Mouse (Mus musculus) forebrain, embryonic 12.5 days (tissue): Measurements from ENCODE around the gene Dennd1b. TPM values are rescaled to one million over a fixed set of nuclear protein-coding genes. Genes with fewer than 3 reads are reported as not detected.

Source experiments
- ATAC-seq: fragments of 200-750 bp; cut with Nextera tagmentation; 2 replicates; pipeline ENCODE4 v1.8.0; 2017; ENCODE audit warnings: moderate TSS enrichment; ENCODE audit not compliant: low FRiP score
- H3K27ac ChIP-seq: fragments of 300-500 bp; sonication (generic); 2 replicates; pipeline ENCODE4 v1.5.1; 2016; ENCODE audit warnings: mild to moderate bottlenecking
- H3K27me3 ChIP-seq: fragments of 300-500 bp; sonication (generic); 2 replicates; pipeline ENCODE4 v1.6.1; 2016; ENCODE audit warnings: mild to moderate bottlenecking
- H3K36me3 ChIP-seq: fragments of 300-500 bp; sonication (generic); replicated peaks from 2 replicates; pipeline ENCODE4 v1.6.1; 2016; ENCODE audit warnings: mild to moderate bottlenecking
- H3K4me1 ChIP-seq: fragments of 300-500 bp; sonication (generic); 2 replicates; pipeline ENCODE4 v1.6.1; 2016
- H3K4me2 ChIP-seq: fragments of 300-500 bp; sonication (generic); 2 replicates; pipeline ENCODE4 v1.6.1; 2016; ENCODE audit warnings: mild to moderate bottlenecking, moderate library complexity
- H3K4me3 ChIP-seq: fragments of 300-500 bp; sonication (generic); replicated peaks from 2 replicates; pipeline ENCODE4 v1.5.1; 2016; ENCODE audit warnings: mild to moderate bottlenecking
- H3K9ac ChIP-seq: fragments of 300-500 bp; sonication (generic); 2 replicates; pipeline ENCODE4 v1.6.1; 2016; ENCODE audit warnings: mild to moderate bottlenecking
- H3K9me3 ChIP-seq: fragments of 300-500 bp; sonication (generic); 2 replicates; pipeline ENCODE4 v1.6.1; 2016
- WGBS: fragments of 180-500 bp; shearing (Covaris S2); methylation state at CpG from one replicate; pipeline ENCODE4 v1.1.7; 2016; 5-methylcytosine and 5-hydroxymethylcytosine counted together
- polyA plus RNA-seq: library from polyadenylated mRNA; unstranded; fragments of >200 nt; fragmentation: Nextera tagmentation; extraction: Ambion mirVana; gene quantifications from 2 replicates; pipeline ENCODE4 v1.2.1, GENCODE M21; 2016

Dennd1b gene
- polyA plus RNA-seq, 1 experiment from 2014 or later = 14.5 TPM

DNA sequence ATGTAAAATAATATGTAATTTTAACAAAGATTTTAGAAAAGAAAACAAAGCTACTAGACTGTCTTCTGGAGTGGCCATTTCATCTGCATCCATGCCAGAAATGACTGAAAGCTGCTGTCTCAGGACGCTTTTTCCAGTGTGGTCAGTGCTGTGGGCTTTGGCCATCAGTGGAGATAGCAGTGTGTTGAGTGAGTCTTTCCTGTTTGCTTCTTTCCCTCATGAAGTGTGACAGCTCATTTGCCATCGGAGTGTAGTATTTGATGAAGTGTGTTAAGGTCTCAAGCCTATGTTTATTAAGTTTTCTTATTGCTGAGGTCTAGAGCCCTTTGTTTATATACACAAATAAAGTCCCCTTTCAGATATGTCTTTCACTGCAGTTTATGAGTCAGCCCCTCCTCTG, 112.4 kb downstream of the Dennd1b start:
- H3K27ac ChIP-seq = no peak overlapping the region
- no peak overlapping the region for H3K4me3 ChIP-seq
- no peaks in the 10 kb centered on the region for H3K36me3 ChIP-seq
- no peaks in the 10 kb centered on the region for H3K27me3 ChIP-seq
- H3K4me1 ChIP-seq = peaks cover 7% of the 10 kb centered on the region
- no peak for ATAC-seq
- H3K9ac ChIP-seq = no peak overlapping the region
- H3K9me3 ChIP-seq = no peaks in the 10 kb centered on the region
- H3K4me2 ChIP-seq = no peak overlapping the region
- WGBS = 95% methylated on average over 2 of the region's 2 CpGs

DNA sequence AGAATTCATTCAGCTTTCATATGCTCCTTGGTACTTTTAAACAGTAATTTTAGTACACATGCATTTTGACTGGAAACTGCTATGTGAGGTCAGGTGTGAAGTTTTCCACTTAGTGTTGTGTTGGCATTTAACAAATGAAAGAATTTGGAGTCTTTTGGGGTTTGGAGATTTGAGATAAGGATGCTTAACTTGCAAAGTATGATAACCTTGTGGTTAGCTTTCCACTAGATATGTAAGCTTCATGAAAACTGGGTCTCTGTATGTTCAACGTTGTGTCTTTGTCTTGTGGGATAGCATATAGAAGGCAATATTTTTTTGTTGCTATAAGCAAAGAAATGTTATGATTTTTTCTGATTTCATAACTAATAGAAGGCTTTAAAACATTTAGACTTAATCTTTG, 114.8 kb downstream of the Dennd1b start:
- H3K27ac ChIP-seq = no peak overlapping the region
- no peak overlapping the region for H3K4me3 ChIP-seq
- H3K4me1 ChIP-seq = peaks cover 12% of the 10 kb centered on the region
- H3K9ac ChIP-seq = no peak overlapping the region
- no peak overlapping the region for H3K4me2 ChIP-seq
- WGBS = 84% methylated on average over 1 of the region's 1 CpGs
- no peaks in the 10 kb centered on the region for H3K27me3 ChIP-seq
- H3K36me3 ChIP-seq = no peaks in the 10 kb centered on the region
- H3K9me3 ChIP-seq = no peaks in the 10 kb centered on the region
- ATAC-seq = no peak

DNA sequence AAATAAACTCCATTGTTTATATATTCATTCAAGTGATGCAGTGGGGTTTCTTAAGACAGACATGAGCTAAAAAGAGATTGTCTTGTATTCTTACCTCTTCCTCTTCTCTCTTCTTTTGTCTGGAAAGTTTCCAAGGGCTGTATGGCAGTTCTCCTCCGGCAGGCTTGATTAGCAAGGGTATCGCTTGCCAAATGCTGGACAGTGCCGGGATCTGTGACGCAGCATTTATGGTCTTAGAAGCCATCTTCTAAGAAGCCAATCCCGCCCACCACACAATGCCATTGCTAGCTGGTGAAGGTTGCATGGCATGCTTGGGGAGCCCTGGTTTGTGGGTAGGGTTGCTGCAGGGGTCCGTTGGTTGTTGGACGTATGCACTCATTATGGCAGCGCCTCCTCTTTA, 115.8 kb downstream of the Dennd1b start:
- Histone ChIP-seq H3K9ac (no peak overlapping the region), H3K36me3 (no peaks in the 10 kb centered on the region), H3K4me1 (peaks cover 12% of the 10 kb centered on the region), H3K27ac (no peak overlapping the region), H3K4me2 (no peak overlapping the region), H3K4me3 (no peak overlapping the region), H3K27me3 (no peaks in the 10 kb centered on the region), H3K9me3 (no peaks in the 10 kb centered on the region)
- 69% methylated on average over 8 of the region's 8 CpGs for WGBS
- ATAC-seq = no peak

DNA sequence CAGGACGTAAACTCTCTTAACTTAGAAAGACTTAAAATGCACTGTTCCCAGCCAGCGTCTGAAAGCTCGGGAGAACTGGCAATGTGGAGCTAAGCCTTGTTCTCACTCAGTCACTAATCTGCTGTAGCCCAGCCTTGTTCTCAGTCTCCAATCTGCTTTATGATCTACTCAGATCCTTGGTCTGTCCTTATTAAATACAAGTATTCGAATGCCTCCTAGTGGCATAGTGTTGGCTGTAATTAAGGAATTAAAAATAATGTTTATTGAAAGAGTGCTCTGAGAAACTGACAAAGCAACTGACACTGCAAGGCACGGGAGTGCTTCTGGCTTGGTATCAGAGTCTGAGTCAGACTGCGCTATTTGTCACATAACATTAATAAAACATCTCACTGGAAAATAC, 116.3 kb downstream of the Dennd1b start:
- peaks cover 12% of the 10 kb centered on the region for H3K4me1 ChIP-seq
- 0 out of 2 replicates have a peak overlapping the region, but pooled peaks have one; percentile 2 for H3K27ac ChIP-seq
- no peak overlapping the region for H3K9ac ChIP-seq
- H3K4me2 ChIP-seq = no peak overlapping the region
- H3K36me3 ChIP-seq = no peaks in the 10 kb centered on the region
- H3K9me3 ChIP-seq = no peaks in the 10 kb centered on the region
- 54% methylated on average over 6 of the region's 6 CpGs for WGBS
- no peaks in the 10 kb centered on the region for H3K27me3 ChIP-seq
- no peak overlapping the region for H3K4me3 ChIP-seq
- peak; percentile 62 for ATAC-seq

DNA sequence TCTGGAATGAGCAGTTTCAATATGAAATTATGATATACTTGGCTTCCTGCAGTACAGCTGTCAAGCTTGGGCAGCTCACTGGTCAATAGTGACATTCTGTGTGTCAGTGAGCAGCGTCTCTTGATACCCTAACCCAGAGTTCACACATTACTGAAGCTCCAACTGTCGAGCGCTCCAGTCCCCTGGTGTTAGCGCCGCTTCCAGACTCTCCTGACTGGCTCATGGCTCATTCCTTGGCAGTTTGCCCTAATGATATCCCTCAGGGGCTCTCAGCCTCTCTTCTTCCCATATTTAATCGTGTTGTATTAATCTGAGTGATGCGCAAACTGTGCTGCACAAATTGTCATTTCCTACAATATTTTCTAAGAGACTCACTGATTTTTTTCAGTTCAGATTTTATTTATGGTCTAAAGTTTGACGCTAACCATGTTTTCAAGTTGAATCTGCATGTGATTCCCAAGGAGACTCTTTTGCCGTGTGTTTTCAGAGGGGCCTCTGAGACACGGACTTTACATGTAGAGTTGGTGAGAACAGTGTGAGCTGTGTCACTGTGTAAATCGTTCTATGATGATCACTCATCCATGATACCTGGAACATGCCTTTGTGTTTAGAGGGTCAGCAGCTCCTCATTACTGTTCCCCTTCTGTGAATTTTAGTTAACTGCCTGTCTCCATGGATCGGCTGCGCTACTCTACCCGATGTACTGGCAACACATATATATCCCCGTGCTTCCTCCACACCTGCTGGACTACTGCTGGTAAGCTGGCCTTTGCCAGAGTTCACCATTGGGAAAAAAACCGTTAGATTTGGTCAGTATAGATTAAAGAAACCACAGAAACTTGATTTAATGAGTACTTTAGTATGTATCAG, 117.5 kb downstream of the Dennd1b start:
- H3K36me3 ChIP-seq = no peaks in the 10 kb centered on the region
- H3K27ac ChIP-seq = peak overlapping the region; percentile 73
- no peaks in the 10 kb centered on the region for H3K9me3 ChIP-seq
- H3K27me3 ChIP-seq = no peaks in the 10 kb centered on the region
- no peak overlapping the region for H3K9ac ChIP-seq
- peaks cover 12% of the 10 kb centered on the region for H3K4me1 ChIP-seq
- H3K4me3 ChIP-seq = no peak overlapping the region
- H3K4me2 ChIP-seq = no peak overlapping the region
- peak; percentile 86 for ATAC-seq
- 62% methylated on average over 16 of the region's 16 CpGs for WGBS

DNA sequence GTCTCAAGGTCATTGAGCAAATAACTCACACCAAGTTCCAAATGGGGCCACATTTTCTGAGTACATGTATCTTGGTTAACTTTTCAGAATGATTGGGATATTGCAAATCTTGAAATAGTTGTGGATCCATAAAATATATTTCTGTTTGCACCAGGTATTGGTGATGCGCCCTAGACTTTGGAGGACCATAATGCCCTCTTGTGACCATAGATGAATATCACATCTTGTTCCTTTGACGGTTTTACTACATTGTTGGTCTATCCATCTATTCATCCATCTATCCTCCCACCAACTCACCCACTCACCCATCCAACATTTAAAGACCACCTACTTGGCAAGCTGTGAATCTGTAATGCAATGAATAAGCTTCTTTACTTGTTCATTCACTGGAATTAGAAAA, 120.1 kb downstream of the Dennd1b start:
- Histone ChIP-seq H3K36me3 (no peaks in the 10 kb centered on the region), H3K9me3 (no peaks in the 10 kb centered on the region), H3K9ac (no peak overlapping the region), H3K27ac (no peak overlapping the region), H3K4me1 (peaks cover 12% of the 10 kb centered on the region), H3K4me2 (no peak overlapping the region), H3K27me3 (no peaks in the 10 kb centered on the region), H3K4me3 (no peak overlapping the region)
- ATAC-seq = no peak
- 69% methylated on average over 2 of the region's 2 CpGs for WGBS

DNA sequence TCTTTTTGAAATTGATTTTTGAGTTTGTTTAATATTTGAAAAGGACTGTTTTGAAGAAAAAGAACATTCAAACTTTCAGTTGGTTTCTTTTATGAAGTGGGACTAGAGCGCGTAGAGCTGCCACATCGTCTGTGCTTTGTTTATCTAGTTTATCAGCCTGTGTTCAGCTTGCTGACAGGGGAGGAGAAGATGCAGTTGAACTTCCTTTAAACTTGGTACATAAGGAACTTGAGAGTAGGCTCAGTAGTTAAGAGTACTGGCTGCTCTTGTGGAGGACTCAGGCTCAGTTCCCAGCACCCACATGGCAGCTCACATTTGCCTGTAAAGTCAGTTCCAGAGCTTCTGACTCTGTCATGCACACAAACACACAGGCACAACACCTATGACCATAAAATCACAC, 124.3 kb downstream of the Dennd1b start:
- H3K9ac ChIP-seq = no peak overlapping the region
- H3K9me3 ChIP-seq = no peaks in the 10 kb centered on the region
- no peak overlapping the region for H3K27ac ChIP-seq
- H3K4me3 ChIP-seq = no peak overlapping the region
- H3K4me1 ChIP-seq = no peaks in the 10 kb centered on the region
- WGBS = 95% methylated on average over 3 of the region's 3 CpGs
- no peak for ATAC-seq
- no peak overlapping the region for H3K4me2 ChIP-seq
- no peaks in the 10 kb centered on the region for H3K36me3 ChIP-seq
- H3K27me3 ChIP-seq = no peaks in the 10 kb centered on the region

DNA sequence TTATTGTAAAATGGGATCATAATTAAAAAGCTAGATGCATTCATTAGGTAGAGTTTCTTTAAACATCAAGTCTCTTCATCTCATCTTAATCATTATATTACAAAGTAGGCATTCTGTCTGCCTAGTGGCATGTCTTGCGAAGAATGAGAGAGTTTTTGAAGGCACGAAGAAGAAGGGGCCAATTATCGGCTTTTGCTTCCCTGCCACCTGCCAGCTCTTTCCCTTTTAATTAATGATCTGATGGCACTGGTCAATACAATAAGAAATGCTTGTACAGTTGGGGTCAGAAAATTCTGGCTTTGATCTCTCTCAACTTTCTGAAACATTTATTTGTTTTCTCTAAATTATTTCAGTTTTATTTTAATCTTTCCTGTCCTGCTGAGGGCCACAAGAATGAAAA, 127.5 kb downstream of the Dennd1b start:
- Histone ChIP-seq H3K9me3 (no peaks in the 10 kb centered on the region), H3K4me2 (no peak overlapping the region), H3K4me3 (no peak overlapping the region), H3K9ac (no peak overlapping the region), H3K27ac (no peak overlapping the region), H3K36me3 (no peaks in the 10 kb centered on the region), H3K27me3 (no peaks in the 10 kb centered on the region), H3K4me1 (no peaks in the 10 kb centered on the region)
- 34% methylated on average over 3 of the region's 3 CpGs for WGBS
- ATAC-seq = peak; percentile 68; the same call in 1 of the 2 replicates

DNA sequence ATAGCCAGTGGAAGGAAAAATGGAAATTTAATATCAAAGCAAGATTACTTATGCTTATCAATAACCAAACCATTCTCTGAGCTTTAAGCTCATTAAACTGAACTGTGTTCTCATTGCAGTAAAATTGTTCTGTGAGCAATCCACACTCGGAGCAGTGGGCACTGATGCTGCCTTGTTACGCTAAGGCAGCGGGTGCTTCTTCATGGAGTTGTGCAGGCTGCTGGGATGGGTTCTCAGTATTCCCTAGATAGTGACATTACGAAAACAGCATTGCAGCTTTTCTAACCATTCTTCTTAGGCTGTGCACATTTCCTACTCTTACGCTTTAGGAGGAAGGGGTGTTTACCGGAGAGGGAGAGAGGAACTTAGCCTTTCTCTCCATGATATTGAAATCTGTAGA, 128.5 kb downstream of the Dennd1b start:
- Histone ChIP-seq H3K27me3 (no peaks in the 10 kb centered on the region), H3K27ac (peak overlapping the region; percentile 75), H3K4me1 (no peaks in the 10 kb centered on the region), H3K9me3 (no peaks in the 10 kb centered on the region), H3K4me3 (no peak overlapping the region), H3K4me2 (no peak overlapping the region), H3K36me3 (no peaks in the 10 kb centered on the region), H3K9ac (no peak overlapping the region)
- 0 out of 2 replicates have a peak, but pooled peaks have one; percentile 34 for ATAC-seq
- WGBS = 69% methylated on average over 6 of the region's 6 CpGs

DNA sequence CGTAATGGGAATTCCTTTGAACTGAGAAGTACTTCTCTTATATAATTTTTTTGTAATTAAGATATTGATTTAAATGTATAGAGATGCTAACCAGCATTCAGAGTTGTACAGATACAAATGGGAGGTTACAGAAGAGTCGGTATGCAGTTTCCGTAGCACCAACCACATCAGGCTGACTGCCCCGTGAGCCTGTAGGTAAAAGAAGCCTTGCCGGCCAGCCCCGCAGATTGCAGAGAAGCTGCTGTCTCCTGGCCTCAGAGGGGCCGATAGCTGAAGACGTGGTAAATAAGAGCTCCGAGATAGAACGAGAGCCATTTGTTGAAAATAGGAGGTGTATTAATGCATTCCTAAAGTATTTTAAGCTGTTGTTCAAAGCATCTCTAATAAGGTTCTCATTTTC, 128.9 kb downstream of the Dennd1b start:
- Histone ChIP-seq H3K4me3 (no peak overlapping the region), H3K9me3 (no peaks in the 10 kb centered on the region), H3K4me1 (no peaks in the 10 kb centered on the region), H3K4me2 (no peak overlapping the region; the same call in 1 of the 2 replicates), H3K27me3 (no peaks in the 10 kb centered on the region), H3K27ac (peak overlapping the region; percentile 75), H3K9ac (no peak overlapping the region), H3K36me3 (no peaks in the 10 kb centered on the region)
- no peak for ATAC-seq
- 63% methylated on average over 10 of the region's 10 CpGs for WGBS

DNA sequence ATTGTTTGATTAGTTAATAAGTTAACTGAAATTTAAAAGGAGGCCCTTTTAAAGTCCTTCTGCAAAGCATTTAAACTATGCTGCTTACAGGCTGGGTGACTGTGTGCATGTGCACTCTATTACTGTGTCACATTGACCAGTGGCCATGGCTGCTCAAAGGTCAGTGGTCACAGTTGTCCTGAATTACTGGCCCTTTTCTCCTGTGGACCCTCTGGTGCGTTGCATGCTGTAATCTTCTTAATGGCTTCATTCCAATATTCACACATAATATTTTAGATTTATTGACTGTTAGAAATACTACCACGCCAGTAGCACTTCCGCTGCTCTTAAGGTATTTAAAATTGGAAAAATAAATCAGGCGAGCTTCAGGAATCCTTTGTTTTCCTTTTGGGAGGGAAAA, 129.5 kb downstream of the Dennd1b start:
- no peaks in the 10 kb centered on the region for H3K4me1 ChIP-seq
- H3K9ac ChIP-seq = no peak overlapping the region
- no peaks in the 10 kb centered on the region for H3K27me3 ChIP-seq
- WGBS = 83% methylated on average over 4 of the region's 4 CpGs
- no peaks in the 10 kb centered on the region for H3K9me3 ChIP-seq
- no peak overlapping the region for H3K4me3 ChIP-seq
- no peak for ATAC-seq
- no peak overlapping the region for H3K4me2 ChIP-seq
- no peaks in the 10 kb centered on the region for H3K36me3 ChIP-seq
- H3K27ac ChIP-seq = peak overlapping the region; percentile 61; the same call in 1 of the 2 replicates

DNA sequence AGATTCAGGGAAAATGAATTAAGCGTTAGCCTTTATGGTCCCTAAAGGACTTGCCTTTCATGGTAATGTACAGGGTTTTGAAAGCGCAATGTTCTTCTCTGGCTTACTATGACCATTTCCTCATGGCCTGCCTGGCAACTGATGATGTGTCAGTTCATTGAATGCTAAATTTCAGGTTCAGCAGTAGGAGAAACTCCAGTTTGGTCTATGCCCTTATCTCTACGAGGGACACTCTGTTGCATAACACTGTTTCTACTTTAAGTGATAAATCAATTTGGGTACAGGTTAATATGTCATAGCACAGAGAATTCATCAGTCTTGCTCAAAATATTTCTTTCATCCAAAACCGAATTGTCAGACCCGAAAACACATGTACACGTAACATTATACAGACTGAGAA, 133.1 kb downstream of the Dennd1b start:
- Histone ChIP-seq H3K9ac (no peak overlapping the region), H3K4me2 (no peak overlapping the region), H3K27ac (no peak overlapping the region), H3K36me3 (no peaks in the 10 kb centered on the region), H3K4me3 (no peak overlapping the region), H3K9me3 (no peaks in the 10 kb centered on the region), H3K27me3 (no peaks in the 10 kb centered on the region), H3K4me1 (0 out of 2 replicates have a peak, but pooled peaks cover under 1% of the 10 kb centered on the region)
- WGBS = 96% methylated on average over 6 of the region's 6 CpGs
- no peak for ATAC-seq

DNA sequence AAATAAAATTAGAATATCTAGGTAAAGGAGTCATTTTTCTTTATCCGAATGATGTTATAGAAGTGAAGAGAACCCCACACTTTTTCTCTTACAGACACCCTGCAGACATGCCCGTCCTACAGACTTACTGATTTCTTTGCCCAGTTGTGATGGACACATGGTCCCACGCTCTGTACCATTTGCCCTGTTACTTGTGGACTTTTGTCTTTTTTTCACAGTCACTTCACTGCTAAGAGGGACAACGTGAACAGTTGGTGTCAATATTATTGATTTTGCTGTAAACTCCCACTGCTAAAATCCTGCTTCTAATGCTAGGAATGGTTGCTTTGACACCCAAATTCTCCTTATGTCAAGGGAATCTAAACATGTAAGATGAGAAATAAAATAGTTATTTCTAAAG, 134.9 kb downstream of the Dennd1b start:
- WGBS = 88% methylated on average over 4 of the region's 4 CpGs
- no peak overlapping the region for H3K27ac ChIP-seq
- H3K4me1 ChIP-seq = peaks cover 7% of the 10 kb centered on the region
- H3K9me3 ChIP-seq = no peaks in the 10 kb centered on the region
- ATAC-seq = no peak
- H3K36me3 ChIP-seq = no peaks in the 10 kb centered on the region; the same call in 1 of the 2 replicates
- H3K27me3 ChIP-seq = no peaks in the 10 kb centered on the region
- no peak overlapping the region for H3K4me3 ChIP-seq
- no peak overlapping the region for H3K4me2 ChIP-seq
- no peak overlapping the region for H3K9ac ChIP-seq
